8 mouse cellular contexts compared by ENCODE assay signal in genomic region chr11:87085461-87085860, GRCm38 (mm10). TPM values are rescaled to one million over a fixed set of nuclear protein-coding genes. Genes with fewer than 3 reads are reported as not detected.
DNase-seq lines count a peak whose midpoint lies in the region; ATAC-seq and TF ChIP-seq lines count a peak whose summit lies in the region.
"Had no signal": no experiment of that assay in that cellular context is flagged by ENCODE, and none has a peak within 500 bp of the region (broad histone marks: within the 10 kb centered on the region; RNA-seq: fewer than 3 reads in every experiment).

No protein-coding gene starts in this region.

- no peak for ATAC-seq in lung, embryonic 16.5 days (ENCODE audit: low read depth)
- ATAC-seq in forebrain, embryonic 12.5 days (ENCODE audit: low FRiP score): no peak
- no peak for ATAC-seq in limb, embryonic 14.5 days (ENCODE audit: low FRiP score, low read depth)
- no peak for ATAC-seq in stomach, embryonic 15.5 days (ENCODE audit: insufficient read depth, low FRiP score, low read depth)

- DNase-seq in lung, postnatal 25 days (ENCODE audit: low spot score): no peak
- no peak for DNase-seq in limb, embryonic 14.5 days (ENCODE audit: low spot score)
- DNase-seq in layer of hippocampus, adult 18-20 months (ENCODE audit: low spot score in 2 of 2): no peak
- DNase-seq in lung, postnatal 36 days: no peak
- DNase-seq: adrenal gland, adult 8-10 months had no signal

- H3K9me3 ChIP-seq in lung, embryonic 16.5 days (ENCODE audit: control insufficient read depth, low read length): no peaks in the 10 kb centered on the region
- no peaks in the 10 kb centered on the region for H3K9me3 ChIP-seq in forebrain, embryonic 12.5 days
- no peaks in the 10 kb centered on the region for H3K9me3 ChIP-seq in limb, embryonic 14.5 days (ENCODE audit: control insufficient read depth, low read length)
- H3K9me3 ChIP-seq in stomach, embryonic 15.5 days: no peaks in the 10 kb centered on the region

- peaks cover 20% of the 10 kb centered on the region for H3K36me3 ChIP-seq in lung, embryonic 16.5 days (ENCODE audit: control insufficient read depth, insufficient read depth, low read length)
- peaks cover 48% of the 10 kb centered on the region for H3K36me3 ChIP-seq in forebrain, embryonic 12.5 days (replicated peaks)
- H3K36me3 ChIP-seq in limb, embryonic 14.5 days (ENCODE audit: control insufficient read depth, insufficient read depth, low read length): peaks cover 40% of the 10 kb centered on the region
- H3K36me3 ChIP-seq in stomach, embryonic 15.5 days: peaks cover 7% of the 10 kb centered on the region

- H3K9ac ChIP-seq in lung, embryonic 16.5 days (ENCODE audit: low read length): peak overlapping the region; percentile 84
- peak overlapping the region; percentile 79; the same call in 1 of the 2 replicates for H3K9ac ChIP-seq in forebrain, embryonic 12.5 days
- peak overlapping the region; percentile 85 for H3K9ac ChIP-seq in limb, embryonic 14.5 days (ENCODE audit: low read depth, low read length, severe bottlenecking)
- H3K9ac ChIP-seq in stomach, embryonic 15.5 days: peak overlapping the region; percentile 98; the same call in 1 of the 2 replicates

- no peaks in the 10 kb centered on the region for H3K27me3 ChIP-seq in lung, embryonic 16.5 days (ENCODE audit: control insufficient read depth, insufficient read depth, low read depth, low read length)
- no peaks in the 10 kb centered on the region for H3K27me3 ChIP-seq in forebrain, embryonic 12.5 days
- no peaks in the 10 kb centered on the region for H3K27me3 ChIP-seq in limb, embryonic 14.5 days (ENCODE audit: control insufficient read depth, insufficient read depth, low read length)
- H3K27me3 ChIP-seq in stomach, embryonic 15.5 days (replicated peaks): no peaks in the 10 kb centered on the region

- 78% methylated on average over 13 of the region's 13 CpGs for WGBS in lung, embryonic 16.5 days
- WGBS in forebrain, embryonic 12.5 days: 90% methylated on average over 13 of the region's 13 CpGs
- WGBS in limb, embryonic 14.5 days: 90% methylated on average over 13 of the region's 13 CpGs
- 83% methylated on average over 13 of the region's 13 CpGs for WGBS in stomach, embryonic 15.5 days

- peak overlapping the region; percentile 97 for H3K4me2 ChIP-seq in lung, embryonic 16.5 days (ENCODE audit: low read depth, low read length)
- peak overlapping the region; percentile 95 for H3K4me2 ChIP-seq in forebrain, embryonic 12.5 days
- peak overlapping the region; percentile 89 for H3K4me2 ChIP-seq in limb, embryonic 14.5 days (replicated peaks; ENCODE audit: low read depth, low read length, severe bottlenecking)
- peak overlapping the region; percentile 76 for H3K4me2 ChIP-seq in stomach, embryonic 15.5 days

- TF ChIP-seq POLR2A in limb, embryonic 14.5 days (IDR thresholded peaks at IDR 0.05; ENCODE audit: borderline replicate concordance, extremely low read depth, insufficient read depth, insufficient read length): no peak

- H3K4me1 ChIP-seq in lung, embryonic 16.5 days (replicated peaks; ENCODE audit: control insufficient read depth, insufficient read depth, low read length): peaks cover 18% of the 10 kb centered on the region
- H3K4me1 ChIP-seq in forebrain, embryonic 12.5 days: peaks cover 24% of the 10 kb centered on the region
- peaks cover 19% of the 10 kb centered on the region for H3K4me1 ChIP-seq in limb, embryonic 14.5 days (ENCODE audit: control insufficient read depth, insufficient read depth, low read length)
- H3K4me1 ChIP-seq in stomach, embryonic 15.5 days: peaks cover 20% of the 10 kb centered on the region

- H3K4me3 ChIP-seq in lung, embryonic 16.5 days (ENCODE audit: low read length): peak overlapping the region; percentile 80
- peak overlapping the region; percentile 70 for H3K4me3 ChIP-seq in forebrain, embryonic 12.5 days (replicated peaks)
- H3K4me3 ChIP-seq in limb, embryonic 14.5 days (replicated peaks; ENCODE audit: low read length): peak overlapping the region; percentile 92
- peak overlapping the region; percentile 97 for H3K4me3 ChIP-seq in stomach, embryonic 15.5 days (replicated peaks)

- H3K27ac ChIP-seq in lung, embryonic 16.5 days (ENCODE audit: low read length): no peak overlapping the region
- no peak overlapping the region for H3K27ac ChIP-seq in forebrain, embryonic 12.5 days
- H3K27ac ChIP-seq in limb, embryonic 14.5 days (replicated peaks; ENCODE audit: low read depth, low read length): no peak overlapping the region
- no peak overlapping the region for H3K27ac ChIP-seq in stomach, embryonic 15.5 days

RNA-seq across cellular contexts. Expression of gene Smg8, which starts 1.1 kb away (rescaled TPM):
- 17.3 and 19.6 TPM in 2 replicates for polyA plus RNA-seq in lung, embryonic 16.5 days (2015; fragmentation: Nextera tagmentation; extraction: Ambion mirVana)
- 24.9 and 25.0 TPM in 2 replicates for polyA plus RNA-seq in forebrain, embryonic 12.5 days (2016; fragmentation: Nextera tagmentation; extraction: Ambion mirVana)
- polyA plus RNA-seq in limb, embryonic 14.5 days (2012; rRNA removed): 18.6 and 19.5 TPM in 2 replicates
- 20.3 and 21.5 TPM in 2 replicates for polyA plus RNA-seq in limb, embryonic 14.5 days (2014; fragmentation: Nextera tagmentation; extraction: Ambion mirVana)
- polyA plus RNA-seq in stomach, embryonic 15.5 days (2015; fragmentation: Nextera tagmentation; extraction: Ambion mirVana): 17.2 TPM in 2 replicates
- total RNA-seq in layer of hippocampus, adult 18-20 months (2021): 10 to 100 TPM; 16.3 to 17.8 TPM

RNA-seq across cellular contexts. Expression of gene Gdpd1, which starts 11.6 kb away (rescaled TPM):
- 25.1 and 28.5 TPM in 2 replicates for polyA plus RNA-seq in lung, embryonic 16.5 days (2015; fragmentation: Nextera tagmentation; extraction: Ambion mirVana)
- polyA plus RNA-seq in forebrain, embryonic 12.5 days (2016; fragmentation: Nextera tagmentation; extraction: Ambion mirVana): 117 and 121 TPM in 2 replicates
- polyA plus RNA-seq in limb, embryonic 14.5 days (2012; rRNA removed): 8.1 and 8.8 TPM in 2 replicates
- 19.3 and 22.0 TPM in 2 replicates for polyA plus RNA-seq in limb, embryonic 14.5 days (2014; fragmentation: Nextera tagmentation; extraction: Ambion mirVana)
- 24.5 and 26.7 TPM in 2 replicates for polyA plus RNA-seq in stomach, embryonic 15.5 days (2015; fragmentation: Nextera tagmentation; extraction: Ambion mirVana)
- total RNA-seq in layer of hippocampus, adult 18-20 months (2021): 10 to 100 TPM; 44.0 to 47.0 TPM

RNA-seq across cellular contexts. Expression of gene Prr11, which starts 23.0 kb away (rescaled TPM):
- polyA plus RNA-seq in lung, embryonic 16.5 days (2015; fragmentation: Nextera tagmentation; extraction: Ambion mirVana): 12.5 and 13.9 TPM in 2 replicates
- 11.1 and 14.1 TPM in 2 replicates for polyA plus RNA-seq in forebrain, embryonic 12.5 days (2016; fragmentation: Nextera tagmentation; extraction: Ambion mirVana)
- polyA plus RNA-seq in limb, embryonic 14.5 days (2012; rRNA removed): 13.9 and 16.0 TPM in 2 replicates
- 9.9 and 10.6 TPM in 2 replicates for polyA plus RNA-seq in limb, embryonic 14.5 days (2014; fragmentation: Nextera tagmentation; extraction: Ambion mirVana)
- 6.6 and 8.1 TPM in 2 replicates for polyA plus RNA-seq in stomach, embryonic 15.5 days (2015; fragmentation: Nextera tagmentation; extraction: Ambion mirVana)
- total RNA-seq in layer of hippocampus, adult 18-20 months (2021): under 1 TPM; 0.25 to 0.42 TPM

RNA-seq across cellular contexts. Expression of gene Ska2, which starts 23.6 kb away (rescaled TPM):
- 61.7 and 64.4 TPM in 2 replicates for polyA plus RNA-seq in lung, embryonic 16.5 days (2015; fragmentation: Nextera tagmentation; extraction: Ambion mirVana)
- polyA plus RNA-seq in forebrain, embryonic 12.5 days (2016; fragmentation: Nextera tagmentation; extraction: Ambion mirVana): 114 and 127 TPM in 2 replicates
- 56.9 and 58.2 TPM in 2 replicates for polyA plus RNA-seq in limb, embryonic 14.5 days (2012; rRNA removed)
- 50.6 and 56.4 TPM in 2 replicates for polyA plus RNA-seq in limb, embryonic 14.5 days (2014; fragmentation: Nextera tagmentation; extraction: Ambion mirVana)
- 47.7 and 49.4 TPM in 2 replicates for polyA plus RNA-seq in stomach, embryonic 15.5 days (2015; fragmentation: Nextera tagmentation; extraction: Ambion mirVana)
- total RNA-seq in layer of hippocampus, adult 18-20 months (2021): 10 to 100 TPM; 12.8 to 15.0 TPM

RNA-seq across cellular contexts. Expression of gene Trim37, which starts 41.4 kb away (rescaled TPM):
- polyA plus RNA-seq in lung, embryonic 16.5 days (2015; fragmentation: Nextera tagmentation; extraction: Ambion mirVana): 26.8 and 28.3 TPM in 2 replicates
- 105 and 114 TPM in 2 replicates for polyA plus RNA-seq in forebrain, embryonic 12.5 days (2016; fragmentation: Nextera tagmentation; extraction: Ambion mirVana)
- polyA plus RNA-seq in limb, embryonic 14.5 days (2012; rRNA removed): 9.6 and 12.3 TPM in 2 replicates
- 21.9 and 25.1 TPM in 2 replicates for polyA plus RNA-seq in limb, embryonic 14.5 days (2014; fragmentation: Nextera tagmentation; extraction: Ambion mirVana)
- polyA plus RNA-seq in stomach, embryonic 15.5 days (2015; fragmentation: Nextera tagmentation; extraction: Ambion mirVana): 29.3 and 30.6 TPM in 2 replicates
- total RNA-seq in layer of hippocampus, adult 18-20 months (2021): 100 to 1,000 TPM; 174 to 185 TPM
